Mouse (Mus musculus) lung, adult 2 months (tissue): ENCODE results near the gene Slc41a1.
"Not testable (repeated sequence)": the region's sequence is repeated elsewhere in the genome, so short reads cannot be mapped to it uniquely, and the experiment has no call there.

Experiments
- CTCF ChIP-seq: fragments of 200-500 bp; IDR thresholded peaks from 2 replicates; pipeline ENCODE4 v1.5.1; 2011; ENCODE audit warnings: mild to moderate bottlenecking, low read length, control low read depth; ENCODE audit not compliant: insufficient read depth
- POLR2A ChIP-seq: fragments of 200-500 bp; IDR thresholded peaks from 2 replicates; pipeline ENCODE4 v1.6.1; 2011; ENCODE audit warnings: low read depth, mild to moderate bottlenecking, control low read depth, low read length, borderline replicate concordance; ENCODE audit errors: extremely low read depth

DNA sequence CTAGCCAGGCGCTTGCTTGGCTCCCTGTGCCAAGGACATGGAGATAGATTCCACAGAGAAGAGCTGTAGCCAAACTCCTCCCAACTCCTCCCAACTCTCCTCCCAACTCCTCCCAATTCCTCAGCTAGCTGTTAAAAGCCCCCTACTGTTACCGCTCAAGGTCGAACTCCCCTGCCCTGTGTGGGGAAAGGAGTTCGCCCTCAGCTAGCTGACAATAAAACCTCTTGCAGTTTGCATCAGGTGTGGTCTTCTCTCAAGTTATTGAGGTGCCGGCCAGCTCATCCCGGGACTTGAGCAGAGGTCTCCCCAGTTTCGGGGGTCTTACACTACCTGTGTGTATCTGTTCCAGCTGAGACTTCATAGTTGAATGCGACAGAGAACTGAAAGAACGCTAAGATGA, 6.9 kb upstream of the Slc41a1 start:
- not testable (repeated sequence) for TF ChIP-seq CTCF, POLR2A
